Mouse (Mus musculus) forebrain, embryonic 16.5 days (tissue): Measurements from ENCODE around the gene Clec1b. TPM values are rescaled to one million over a fixed set of nuclear protein-coding genes. Genes with fewer than 3 reads are reported as not detected.
A peak's percentile ranks its signal among the peaks of the same experiment; 100 is the strongest.

Experiments
- ATAC-seq: fragments of 200-750 bp; cut with Nextera tagmentation; 2 replicates; pipeline ENCODE4 v1.8.0; 2017; ENCODE audit warnings: mild to moderate bottlenecking, moderate library complexity
- H3K27ac ChIP-seq: fragments of 300-500 bp; sonication (generic); 2 replicates; pipeline ENCODE4 v1.5.1; 2014; ENCODE audit warnings: low read length, control low read depth
- H3K27me3 ChIP-seq: fragments of 300-500 bp; sonication (generic); replicated peaks from 2 replicates; pipeline ENCODE4 v1.6.1; 2014; ENCODE audit warnings: low read length; ENCODE audit not compliant: control insufficient read depth, insufficient read depth
- H3K36me3 ChIP-seq: fragments of 300-500 bp; sonication (generic); 2 replicates; pipeline ENCODE4 v1.6.1; 2014; ENCODE audit not compliant: control insufficient read depth, insufficient read depth
- H3K4me1 ChIP-seq: fragments of 300-500 bp; sonication (generic); replicated peaks from 2 replicates; pipeline ENCODE4 v1.6.1; 2014; ENCODE audit warnings: low read length; ENCODE audit not compliant: control insufficient read depth, insufficient read depth
- H3K4me2 ChIP-seq: fragments of 300-500 bp; sonication (generic); 2 replicates; pipeline ENCODE4 v1.6.1; 2014; ENCODE audit warnings: mild to moderate bottlenecking, low read length, control low read depth
- H3K4me3 ChIP-seq: fragments of 300-500 bp; sonication (generic); replicated peaks from 2 replicates; pipeline ENCODE4 v1.5.1; 2014; ENCODE audit warnings: mild to moderate bottlenecking, low read length, control low read depth
- H3K9ac ChIP-seq: fragments of 300-500 bp; sonication (generic); replicated peaks from 2 replicates; pipeline ENCODE4 v1.6.1; 2014; ENCODE audit warnings: low read depth, low read length, control low read depth
- H3K9me3 ChIP-seq: fragments of 300-500 bp; sonication (generic); 2 replicates; pipeline ENCODE4 v1.6.1; 2016; ENCODE audit warnings: low read length; ENCODE audit not compliant: control insufficient read depth
- WGBS: fragments of 180-500 bp; shearing (Covaris S2); extraction: QIAGEN DNeasy Blood & Tissue Kit; methylation state at CpG from one replicate; pipeline ENCODE4 v1.1.7; 2014; 5-methylcytosine and 5-hydroxymethylcytosine counted together
- polyA plus RNA-seq: library from polyadenylated mRNA; unstranded; fragments of >200 nt; fragmentation: Nextera tagmentation; extraction: Ambion mirVana; gene quantifications from 2 replicates; pipeline ENCODE4 v1.2.1, GENCODE M21; 2015

The Clec1b gene
- polyA plus RNA-seq, 1 experiment from 2014 or later, result 0.86 TPM

DNA sequence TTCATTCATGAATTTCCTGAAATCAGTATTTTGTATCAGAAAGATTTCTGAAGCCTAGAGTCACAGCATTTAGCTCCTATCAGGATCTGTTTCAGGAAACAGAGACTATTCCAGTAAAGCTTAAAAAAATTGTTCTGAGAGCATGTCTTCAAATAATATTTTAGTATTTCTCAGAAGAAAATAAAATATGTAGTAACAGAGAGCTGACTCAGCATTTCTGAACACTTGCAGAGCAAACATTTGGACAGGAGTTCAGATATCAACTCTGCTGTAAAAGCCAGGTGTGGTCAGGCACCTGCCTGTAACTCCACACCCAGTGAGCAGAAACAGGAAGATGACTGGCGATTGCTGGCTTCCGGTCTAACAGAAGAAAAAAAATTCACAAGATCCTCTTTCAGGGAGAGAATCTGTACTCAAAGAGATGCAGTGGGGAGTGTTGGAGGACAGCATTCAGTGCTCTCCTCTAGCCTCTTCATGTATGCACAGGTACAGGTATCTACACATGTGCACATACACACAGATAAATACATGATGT is 22.1 kb upstream of the Clec1b start:
- H3K4me3 ChIP-seq, result no peak overlapping the region
- H3K9me3 ChIP-seq, result peaks cover 2% of the 10 kb centered on the region; the same call in 1 of the 2 replicates
- no peaks in the 10 kb centered on the region for H3K27me3 ChIP-seq
- H3K4me1 ChIP-seq, result no peaks in the 10 kb centered on the region
- H3K36me3 ChIP-seq, result no peaks in the 10 kb centered on the region
- no peak overlapping the region for H3K9ac ChIP-seq
- 83% methylated on average over 2 of the region's 2 CpGs for WGBS
- H3K27ac ChIP-seq, result no peak overlapping the region
- H3K4me2 ChIP-seq, result no peak overlapping the region
- ATAC-seq, result no peak

DNA sequence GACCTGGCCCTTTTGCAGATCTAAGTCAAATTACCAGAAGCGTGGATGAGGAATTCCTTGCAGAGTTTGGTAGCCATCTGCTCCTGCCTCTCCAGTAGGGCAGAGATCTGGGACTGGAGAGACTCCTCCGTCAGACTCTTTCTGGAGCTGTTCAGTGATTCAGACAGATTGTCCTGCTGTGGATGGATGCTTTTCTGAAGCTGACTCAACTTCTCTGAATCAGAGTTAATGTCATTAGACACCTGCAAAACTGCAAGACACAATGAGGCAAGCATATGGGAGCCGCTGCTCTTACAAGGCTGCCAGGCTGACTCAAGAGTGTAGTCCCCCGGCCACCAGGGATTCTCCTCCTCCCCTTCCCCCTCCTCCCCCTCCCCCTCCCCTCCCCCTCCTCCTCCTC is 16.6 kb upstream of the Clec1b start:
- 69% methylated on average over 4 of the region's 4 CpGs for whole genome bisulfite sequencing

DNA sequence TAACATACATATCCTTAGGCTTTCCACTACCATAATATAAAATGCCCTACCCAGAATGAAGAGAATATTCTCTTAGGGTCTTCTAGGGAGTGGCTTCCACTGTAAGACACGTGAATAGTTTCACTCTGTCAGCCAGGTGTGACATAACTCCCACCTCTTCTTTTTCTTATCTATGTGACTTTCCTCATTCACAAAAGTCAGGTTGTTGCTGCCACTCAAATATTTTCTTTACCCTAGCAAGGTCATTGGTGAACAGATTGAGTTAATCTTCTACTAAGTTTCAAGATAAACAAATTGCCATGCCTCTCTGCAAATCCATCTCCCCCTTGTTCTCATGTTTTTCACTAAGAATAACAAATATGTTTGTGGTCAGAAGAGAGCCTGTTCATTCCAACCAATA is 15.4 kb upstream of the Clec1b start:
- Histone ChIP-seq H3K4me2 (no peak overlapping the region), H3K4me1 (no peaks in the 10 kb centered on the region), H3K4me3 (no peak overlapping the region), H3K36me3 (no peaks in the 10 kb centered on the region), H3K27me3 (no peaks in the 10 kb centered on the region), H3K9ac (no peak overlapping the region), H3K27ac (no peak overlapping the region), H3K9me3 (no peaks in the 10 kb centered on the region)
- WGBS, result 82% methylated on average over 1 of the region's 1 CpGs
- no peak for ATAC-seq

More for the DNA sequence above, 16.6 kb upstream of the Clec1b start:
- Histone ChIP-seq H3K27ac (no peak overlapping the region), H3K9ac (no peak overlapping the region), H3K36me3 (no peaks in the 10 kb centered on the region), H3K27me3 (no peaks in the 10 kb centered on the region), H3K4me3 (no peak overlapping the region), H3K4me2 (no peak overlapping the region), H3K4me1 (no peaks in the 10 kb centered on the region), H3K9me3 (peaks cover 2% of the 10 kb centered on the region; the same call in 1 of the 2 replicates)
- no peak for ATAC-seq

DNA sequence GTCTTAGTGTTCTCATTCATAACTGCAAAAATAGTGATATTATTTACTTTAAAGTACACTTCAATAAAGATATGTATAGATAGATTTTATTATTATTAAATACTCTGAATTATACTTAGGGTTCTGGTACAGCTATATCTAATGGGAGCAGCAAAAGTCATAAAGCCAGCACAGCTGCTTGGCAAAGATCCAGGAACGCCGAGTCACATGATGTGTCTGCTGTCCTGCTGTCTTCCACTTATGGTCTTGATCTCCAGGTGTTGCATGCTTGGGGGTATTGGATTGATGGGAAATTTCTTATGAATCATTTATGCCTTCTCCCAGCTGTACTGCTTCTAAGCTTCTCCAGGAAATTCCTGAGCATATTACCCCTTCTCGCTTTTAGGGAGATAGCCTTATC is 13.6 kb upstream of the Clec1b start:
- H3K27me3 ChIP-seq, result no peaks in the 10 kb centered on the region
- no peak overlapping the region for H3K9ac ChIP-seq
- no peaks in the 10 kb centered on the region for H3K9me3 ChIP-seq
- no peaks in the 10 kb centered on the region for H3K4me1 ChIP-seq
- 94% methylated on average over 3 of the region's 3 CpGs for WGBS
- no peak overlapping the region for H3K4me2 ChIP-seq
- no peak for ATAC-seq
- H3K4me3 ChIP-seq, result no peak overlapping the region
- H3K27ac ChIP-seq, result no peak overlapping the region
- H3K36me3 ChIP-seq, result no peaks in the 10 kb centered on the region

DNA sequence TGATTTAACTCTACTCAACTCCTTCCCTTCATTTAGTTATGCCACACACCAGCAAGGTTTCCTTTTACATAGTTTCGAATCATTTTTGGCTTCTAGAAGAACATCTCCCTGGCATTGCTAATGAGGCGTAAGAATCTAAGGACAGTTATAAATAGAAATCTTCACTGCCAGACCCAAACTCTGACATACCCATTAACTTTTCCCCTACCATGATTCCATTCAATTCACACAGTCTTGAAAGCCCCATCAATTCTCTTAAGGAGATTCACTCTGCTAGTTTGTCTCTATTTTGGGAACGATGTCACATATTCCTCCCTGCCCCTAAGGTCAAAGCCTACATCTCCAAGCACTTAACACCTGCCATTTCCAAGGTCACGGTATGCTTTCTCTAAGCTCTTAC is 12.1 kb upstream of the Clec1b start:
- no peak overlapping the region for H3K27ac ChIP-seq
- H3K9ac ChIP-seq, result no peak overlapping the region
- no peak for ATAC-seq
- no peaks in the 10 kb centered on the region for H3K9me3 ChIP-seq
- no peaks in the 10 kb centered on the region for H3K36me3 ChIP-seq
- no peak overlapping the region for H3K4me2 ChIP-seq
- H3K4me3 ChIP-seq, result no peak overlapping the region
- H3K27me3 ChIP-seq, result no peaks in the 10 kb centered on the region
- no peaks in the 10 kb centered on the region for H3K4me1 ChIP-seq
- 69% methylated on average over 4 of the region's 4 CpGs for WGBS

DNA sequence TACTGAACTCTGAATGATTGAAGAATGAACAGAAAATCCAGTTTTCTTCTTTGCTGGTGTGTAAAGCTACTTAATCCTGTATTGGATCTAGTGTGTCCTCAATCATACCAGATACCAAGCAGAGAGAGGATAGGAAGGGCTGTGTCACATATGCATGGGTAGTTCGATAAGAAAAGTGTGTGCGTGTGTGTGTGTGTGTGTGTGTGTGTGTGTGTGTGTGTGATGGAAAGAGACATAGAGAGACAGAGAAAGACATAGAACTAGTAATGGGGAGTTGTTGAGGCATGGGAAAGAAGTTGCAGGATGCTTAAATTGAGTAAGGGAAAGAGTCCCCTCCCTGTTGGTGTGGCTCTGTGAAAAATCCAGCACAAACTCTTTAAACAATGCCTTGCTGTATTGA is 11.3 kb upstream of the Clec1b start, which contains the start of gene Clec12b:
Gene Clec12b, minus strand, starts transcription at position 101 of the 400 bp plus-strand sequence.
- Histone ChIP-seq H3K27ac (no peak within 1 kb of the TSS), H3K9ac (no peak within 1 kb of the TSS), H3K36me3 (no peaks in the 10 kb centered on the region), H3K9me3 (no peaks in the 10 kb centered on the region), H3K4me1 (no peaks in the 10 kb centered on the region), H3K4me2 (no peak within 1 kb of the TSS), H3K4me3 (no peak within 1 kb of the TSS), H3K27me3 (no peaks in the 10 kb centered on the region)
- WGBS, result 77% methylated on average over 2 of the region's 2 CpGs
- ATAC-seq, result no peak

DNA sequence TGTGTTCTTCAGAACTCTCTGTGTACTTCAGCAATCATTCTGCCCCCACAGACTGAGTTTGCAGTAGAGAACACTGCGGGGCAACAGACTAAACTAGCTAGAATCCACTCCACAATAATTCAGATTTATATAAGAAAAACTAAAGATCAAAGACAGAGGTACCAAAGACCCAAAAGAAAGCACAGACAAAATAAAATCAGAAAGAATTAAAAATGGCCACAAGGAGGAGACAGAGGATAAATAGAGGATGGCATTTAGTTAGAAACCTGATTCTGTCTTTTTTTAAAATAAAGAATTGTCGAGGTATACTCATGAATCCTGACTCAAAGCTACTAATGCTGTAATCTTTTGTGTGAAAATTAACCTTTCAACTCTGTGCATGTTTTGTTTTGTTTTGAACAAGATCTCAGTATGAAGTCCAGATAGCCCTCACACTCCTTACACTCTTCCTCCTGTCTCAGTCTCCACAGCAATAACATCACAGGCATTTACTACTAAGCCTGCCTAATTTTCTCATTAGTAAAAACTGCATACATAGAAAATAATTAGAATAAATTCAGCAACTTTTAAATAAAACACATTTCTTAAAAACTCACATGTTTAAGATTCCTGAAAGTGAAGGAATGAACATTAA is 3.9 kb upstream of the Clec1b start:
- H3K9me3 ChIP-seq, result no peaks in the 10 kb centered on the region
- H3K4me1 ChIP-seq, result no peaks in the 10 kb centered on the region
- no peaks in the 10 kb centered on the region for H3K27me3 ChIP-seq
- peak; percentile 43; the same call in 1 of the 2 replicates for ATAC-seq
- no peak overlapping the region for H3K9ac ChIP-seq
- no peak overlapping the region for H3K4me3 ChIP-seq
- H3K4me2 ChIP-seq, result no peak overlapping the region
- no peaks in the 10 kb centered on the region for H3K36me3 ChIP-seq
- 28% methylated on average over 2 of the region's 2 CpGs for WGBS
- H3K27ac ChIP-seq, result no peak overlapping the region

DNA sequence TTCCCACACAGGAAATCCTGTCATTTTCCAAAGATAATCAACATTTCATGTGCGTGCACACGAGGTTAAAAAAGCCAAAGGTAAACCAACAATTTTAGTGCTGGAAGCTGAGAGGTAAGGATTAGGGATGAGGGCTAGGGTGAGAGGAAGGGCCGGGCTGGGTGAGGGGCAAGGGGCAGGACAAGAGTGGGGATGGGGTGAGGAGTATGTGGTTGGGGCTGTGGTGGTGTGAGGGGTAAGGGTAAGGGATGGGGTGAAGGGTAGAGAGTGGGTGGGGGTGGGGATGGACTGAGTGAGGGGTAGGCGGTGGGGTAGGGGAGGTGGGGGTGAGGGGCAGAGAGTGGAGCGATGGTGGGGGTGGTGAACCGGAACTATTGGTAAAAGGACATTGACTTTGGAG is 3.4 kb upstream of the Clec1b start:
- H3K27ac ChIP-seq, result no peak overlapping the region
- 74% methylated on average over 6 of the region's 6 CpGs for WGBS
- no peaks in the 10 kb centered on the region for H3K9me3 ChIP-seq
- ATAC-seq, result peak; percentile 58; the same call in 1 of the 2 replicates
- no peaks in the 10 kb centered on the region for H3K36me3 ChIP-seq
- H3K9ac ChIP-seq, result no peak overlapping the region
- H3K4me1 ChIP-seq, result no peaks in the 10 kb centered on the region
- H3K27me3 ChIP-seq, result no peaks in the 10 kb centered on the region
- H3K4me2 ChIP-seq, result no peak overlapping the region
- no peak overlapping the region for H3K4me3 ChIP-seq

DNA sequence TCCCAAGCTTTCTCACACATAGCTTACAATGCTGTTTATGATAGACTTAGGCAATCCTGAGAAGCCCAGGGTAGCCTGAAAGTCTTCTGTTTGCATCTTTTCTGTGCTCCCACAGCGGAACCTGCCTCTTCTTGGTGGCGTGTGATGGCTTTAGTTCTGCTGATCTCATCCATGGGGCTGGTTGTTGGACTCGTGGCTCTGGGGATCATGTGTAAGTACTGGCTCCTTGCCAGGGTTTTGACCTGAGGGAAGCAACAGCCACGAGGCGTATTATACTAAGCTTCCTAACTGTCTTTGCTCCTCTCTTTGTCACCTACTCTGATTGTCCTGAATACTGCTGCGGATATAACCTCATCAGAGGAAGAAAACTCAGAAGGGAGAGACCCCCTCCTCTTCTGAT is 2.8 kb downstream of the Clec1b start:
- Histone ChIP-seq H3K27me3 (no peaks in the 10 kb centered on the region), H3K36me3 (no peaks in the 10 kb centered on the region), H3K27ac (no peak overlapping the region), H3K4me1 (no peaks in the 10 kb centered on the region), H3K9ac (no peak overlapping the region), H3K9me3 (no peaks in the 10 kb centered on the region), H3K4me3 (no peak overlapping the region), H3K4me2 (no peak overlapping the region)
- ATAC-seq, result no peak
- 59% methylated on average over 6 of the region's 6 CpGs for WGBS
